ENCODE assay signal across 16 mouse cellular contexts in genomic region chr17:35922566-35922965, GRCm38 (mm10). TPM values are rescaled to one million over a fixed set of nuclear protein-coding genes. Genes with fewer than 3 reads are reported as not detected.
DNase-seq lines count a peak whose midpoint lies in the region; ATAC-seq and TF ChIP-seq lines count a peak whose summit lies in the region.
"Had no signal": no experiment of that assay in that cellular context is flagged by ENCODE, and none has a peak within 500 bp of the region (broad histone marks: within the 10 kb centered on the region; RNA-seq: fewer than 3 reads in every experiment).

No protein-coding gene starts in this region.

- intact Hi-C loops in gastrocnemius, adult 2 months (cut with DNase I) = no loop called here
- intact Hi-C loops in gastrocnemius, postnatal 14 days (cut with DNase I; ENCODE audit: low total_unique reads) = no loop called here

- peaks cover 60% of the 10 kb centered on the region for H3K36me3 ChIP-seq in kidney, embryonic 14.5 days (ENCODE audit: control insufficient read depth, insufficient read depth, low read length)
- peaks cover 76% of the 10 kb centered on the region for H3K36me3 ChIP-seq in liver, embryonic 13.5 days

- no peak overlapping the region for H3K4me3 ChIP-seq in gastrocnemius, adult 2 months
- no peak overlapping the region for H3K4me3 ChIP-seq in kidney, embryonic 14.5 days (ENCODE audit: low read length)
- H3K4me3 ChIP-seq in liver, embryonic 13.5 days (replicated peaks) = no peak overlapping the region
- H3K4me3 ChIP-seq: embryonic facial prominence, embryonic 13.5 days; heart, embryonic 10.5 days; limb, embryonic 12.5 days had no signal

- no peak for DNase-seq in gastrocnemius, adult 2 months
- no peak for DNase-seq in gastrocnemius, postnatal 10 days
- peak; percentile 33 to 56 for DNase-seq in kidney, postnatal 36 days
- DNase-seq in 3T3-L1 (ENCODE audit: low read depth, low spot score) = peak; percentile 40
- DNase-seq in liver, embryonic 13.5 days = no peak
- no peak for DNase-seq in gastrocnemius, postnatal 14 days
- DNase-seq: cerebellum, postnatal 36 days; spleen, adult 18-20 months; thymus, postnatal 25 days had no signal

- H3K9me3 ChIP-seq in kidney, embryonic 14.5 days (ENCODE audit: control insufficient read depth, low read length) = no peaks in the 10 kb centered on the region
- no peaks in the 10 kb centered on the region for H3K9me3 ChIP-seq in liver, embryonic 13.5 days (replicated peaks)
- H3K9me3 ChIP-seq: embryonic facial prominence, embryonic 13.5 days; heart, embryonic 10.5 days; limb, embryonic 12.5 days had no signal

- WGBS in kidney, embryonic 14.5 days = 80% methylated on average over 3 of the region's 3 CpGs
- WGBS in liver, embryonic 13.5 days (ENCODE audit: insufficient replicate concordance) = 88% methylated on average over 3 of the region's 3 CpGs

- no peaks in the 10 kb centered on the region for H3K27me3 ChIP-seq in kidney, embryonic 14.5 days (ENCODE audit: control insufficient read depth, insufficient read depth, low read length)
- H3K27me3 ChIP-seq in liver, embryonic 13.5 days = no peaks in the 10 kb centered on the region
- H3K27me3 ChIP-seq: embryonic facial prominence, embryonic 13.5 days; limb, embryonic 12.5 days had no signal

- H3K27ac ChIP-seq in gastrocnemius, adult 2 months = peak overlapping the region; percentile 29; the same call in 1 of the 2 replicates
- no peak overlapping the region for H3K27ac ChIP-seq in kidney, embryonic 14.5 days (ENCODE audit: low read depth, low read length)
- H3K27ac ChIP-seq in liver, embryonic 13.5 days = peak overlapping the region; percentile 37; the same call in 1 of the 2 replicates
- H3K27ac ChIP-seq: embryonic facial prominence, embryonic 13.5 days; heart, embryonic 10.5 days; limb, embryonic 12.5 days; macrophage had no signal

- no peak overlapping the region for H3K9ac ChIP-seq in kidney, embryonic 14.5 days (ENCODE audit: low read depth, low read length)
- H3K9ac ChIP-seq in liver, embryonic 13.5 days = no peak overlapping the region
- H3K9ac ChIP-seq: embryonic facial prominence, embryonic 13.5 days; limb, embryonic 12.5 days had no signal

- ATAC-seq in kidney, embryonic 14.5 days (ENCODE audit: low FRiP score, low TSS enrichment) = no peak
- ATAC-seq in liver, embryonic 13.5 days (ENCODE audit: low read depth) = no peak
- ATAC-seq: forebrain, embryonic 14.5 days; midbrain, embryonic 16.5 days had no signal

- H3K4me1 ChIP-seq in kidney, embryonic 14.5 days (ENCODE audit: control insufficient read depth, insufficient read depth, low read length) = peaks cover 27% of the 10 kb centered on the region
- H3K4me1 ChIP-seq in liver, embryonic 13.5 days (replicated peaks) = peaks cover 84% of the 10 kb centered on the region

- H3K4me2 ChIP-seq in kidney, embryonic 14.5 days (replicated peaks; ENCODE audit: low read depth, low read length) = no peak overlapping the region
- H3K4me2 ChIP-seq in liver, embryonic 13.5 days = no peak overlapping the region
- H3K4me2 ChIP-seq: embryonic facial prominence, embryonic 13.5 days; limb, embryonic 12.5 days had no signal

- TF ChIP-seq CTCF in gastrocnemius, adult 2 months (IDR thresholded peaks at IDR 0.05) = no peak

RNA-seq across cellular contexts. Expression of gene Ppp1r10, which starts 6.3 kb away (rescaled TPM):
- 10 to 100 TPM; 15.6 to 34.8 TPM for total RNA-seq in gastrocnemius, adult 2 months (2021)
- 10 to 100 TPM; 31.4 to 47.1 TPM for total RNA-seq in gastrocnemius, postnatal 10 days (2021)
- 30.6 and 44.7 TPM in 2 replicates for polyA plus RNA-seq in kidney, embryonic 14.5 days (2014; fragmentation: Nextera tagmentation; extraction: Ambion mirVana)
- 19.4 and 27.5 TPM in 2 replicates for polyA plus RNA-seq in liver, embryonic 13.5 days (2015; fragmentation: Nextera tagmentation; extraction: Ambion mirVana)
- total RNA-seq in gastrocnemius, postnatal 14 days (2021) = 10 to 100 TPM; 26.0 to 28.3 TPM

RNA-seq across cellular contexts. Expression of gene Mrps18b, which starts 6.4 kb away (rescaled TPM):
- 10 to 100 TPM; 58.6 to 65.4 TPM for total RNA-seq in gastrocnemius, adult 2 months (2021)
- total RNA-seq in gastrocnemius, postnatal 10 days (2021) = 10 to 100 TPM; 44.8 to 54.4 TPM
- 79.0 and 101 TPM in 2 replicates for polyA plus RNA-seq in kidney, embryonic 14.5 days (2014; fragmentation: Nextera tagmentation; extraction: Ambion mirVana)
- 105 and 106 TPM in 2 replicates for polyA plus RNA-seq in liver, embryonic 13.5 days (2015; fragmentation: Nextera tagmentation; extraction: Ambion mirVana)
- 10 to 100 TPM; 51.6 to 51.9 TPM for total RNA-seq in gastrocnemius, postnatal 14 days (2021)

RNA-seq across cellular contexts. Expression of gene Atat1, which starts 12.7 kb away (rescaled TPM):
- total RNA-seq in gastrocnemius, adult 2 months (2021) = 1 to 10 TPM; 2.8 to 4.2 TPM
- total RNA-seq in gastrocnemius, postnatal 10 days (2021) = 1 to 10 TPM; 6.4 to 9.8 TPM
- 76.5 and 92.2 TPM in 2 replicates for polyA plus RNA-seq in kidney, embryonic 14.5 days (2014; fragmentation: Nextera tagmentation; extraction: Ambion mirVana)
- polyA plus RNA-seq in liver, embryonic 13.5 days (2015; fragmentation: Nextera tagmentation; extraction: Ambion mirVana) = 9.3 and 9.9 TPM in 2 replicates
- total RNA-seq in gastrocnemius, postnatal 14 days (2021) = 1 to 10 TPM; 3.5 to 4.3 TPM

RNA-seq across cellular contexts. Expression of gene 2310061I04Rik, which starts 25.3 kb away (rescaled TPM):
- 10 to 100 TPM; 73.0 to 78.4 TPM for total RNA-seq in gastrocnemius, adult 2 months (2021)
- total RNA-seq in gastrocnemius, postnatal 10 days (2021) = 10 to 100 TPM; 49.6 to 56.2 TPM
- polyA plus RNA-seq in kidney, embryonic 14.5 days (2014; fragmentation: Nextera tagmentation; extraction: Ambion mirVana) = 36.2 and 41.5 TPM in 2 replicates
- 14.3 and 15.1 TPM in 2 replicates for polyA plus RNA-seq in liver, embryonic 13.5 days (2015; fragmentation: Nextera tagmentation; extraction: Ambion mirVana)
- total RNA-seq in gastrocnemius, postnatal 14 days (2021) = 10 to 100 TPM; 55.3 to 65.1 TPM

RNA-seq across cellular contexts. Expression of gene Dhx16, which starts 42.9 kb away (rescaled TPM):
- 10 to 100 TPM; 13.2 to 16.2 TPM for total RNA-seq in gastrocnemius, adult 2 months (2021)
- 10 to 100 TPM; 12.6 to 16.8 TPM for total RNA-seq in gastrocnemius, postnatal 10 days (2021)
- polyA plus RNA-seq in kidney, embryonic 14.5 days (2014; fragmentation: Nextera tagmentation; extraction: Ambion mirVana) = 37.8 and 50.0 TPM in 2 replicates
- 35.2 and 40.3 TPM in 2 replicates for polyA plus RNA-seq in liver, embryonic 13.5 days (2015; fragmentation: Nextera tagmentation; extraction: Ambion mirVana)
- 10 to 100 TPM; 10.5 to 11.9 TPM for total RNA-seq in gastrocnemius, postnatal 14 days (2021)

Comparison
In these comparisons a context has a peak if more than half of its experiments do, and no peak if none do; other contexts are left out.
1. DNase-seq: peak in kidney, postnatal 36 days (2 of 2) and 3T3-L1 (single experiment); none in gastrocnemius, adult 2 months (single experiment), gastrocnemius, postnatal 10 days (single experiment), liver, embryonic 13.5 days (single experiment) and gastrocnemius, postnatal 14 days (single experiment).